Mouse (Mus musculus): ENCODE data around the gene Ckm.
A peak's percentile ranks its signal among the peaks of the same experiment; 100 is the strongest.

Gene Ckm

GRCm38 (mm10) chr7:19404476-19404875, at the start of gene Ckm:
Gene Ckm, plus strand, starts transcription at chr7:19404776.
- DNase-seq (ENCODE audit: low read depth in 1 of 2, low spot score in 2 of 2), result no peak

GRCm38 (mm10) chr7:19354991-19355390, 49.6 kb upstream of the Ckm start:
- no peak for DNase-seq (ENCODE audit: low read depth in 1 of 2, low spot score in 2 of 2)

GRCm38 (mm10) chr7:19356311-19356710, 48.3 kb upstream of the Ckm start:
- DNase-seq (ENCODE audit: low read depth in 1 of 2, low spot score in 2 of 2), result no peak

- DNase-seq (ENCODE audit: low read depth in 1 of 2, low spot score in 2 of 2), result no peak
Measured at GRCm38 (mm10) chr7:19357381-19358375, 46.9 kb upstream of the Ckm start.

- DNase-seq (ENCODE audit: low read depth in 1 of 2, low spot score in 2 of 2), result no peak
Measured at GRCm38 (mm10) chr7:19358634-19359033, 45.9 kb upstream of the Ckm start.

- DNase-seq (ENCODE audit: low read depth in 1 of 2, low spot score in 2 of 2), result peak in 1 of 2 experiments; percentile 83
Measured at GRCm38 (mm10) chr7:19359299-19359891, 45.2 kb upstream of the Ckm start, which contains the start of the genes Cd3eap and Ppp1r13l. Gene Cd3eap, minus strand, starts transcription at chr7:19359483. Gene Ppp1r13l, plus strand, starts transcription at chr7:19359749.

- no peak for DNase-seq (ENCODE audit: low read depth in 1 of 2, low spot score in 2 of 2)
Measured at GRCm38 (mm10) chr7:19359892-19360641, 44.5 kb upstream of the Ckm start.

- peak; percentile 57 to 73 for DNase-seq (ENCODE audit: low read depth in 1 of 2, low spot score in 2 of 2)
Measured at GRCm38 (mm10) chr7:19360944-19361343, 43.6 kb upstream of the Ckm start.

- DNase-seq (ENCODE audit: low read depth in 1 of 2, low spot score in 2 of 2), result peak in 1 of 2 experiments; percentile 74
Measured at GRCm38 (mm10) chr7:19361720-19362119, 42.9 kb upstream of the Ckm start.

- no peak for DNase-seq (ENCODE audit: low read depth in 1 of 2, low spot score in 2 of 2)
Measured at GRCm38 (mm10) chr7:19362276-19362675, 42.3 kb upstream of the Ckm start.

GRCm38 (mm10) chr7:19363881-19364280, 40.7 kb upstream of the Ckm start:
- peak in 1 of 2 experiments; percentile 53 for DNase-seq (ENCODE audit: low read depth in 1 of 2, low spot score in 2 of 2)

- no peak for DNase-seq (ENCODE audit: low read depth in 1 of 2, low spot score in 2 of 2)
Measured at GRCm38 (mm10) chr7:19365376-19365775, 39.2 kb upstream of the Ckm start.

GRCm38 (mm10) chr7:19368380-19368779, 36.2 kb upstream of the Ckm start:
- DNase-seq (ENCODE audit: low read depth in 1 of 2, low spot score in 2 of 2), result no peak

- peak in 1 of 2 experiments; percentile 36 for DNase-seq (ENCODE audit: low read depth in 1 of 2, low spot score in 2 of 2)
Measured at GRCm38 (mm10) chr7:19369823-19370425, 34.7 kb upstream of the Ckm start.

GRCm38 (mm10) chr7:19373367-19373766, 31.2 kb upstream of the Ckm start:
- DNase-seq (ENCODE audit: low read depth in 1 of 2, low spot score in 2 of 2), result no peak

- DNase-seq (ENCODE audit: low read depth in 1 of 2, low spot score in 2 of 2), result no peak
Measured at GRCm38 (mm10) chr7:19375368-19375767, 29.2 kb upstream of the Ckm start.

GRCm38 (mm10) chr7:19376019-19376418, 28.6 kb upstream of the Ckm start:
- DNase-seq (ENCODE audit: low read depth in 1 of 2, low spot score in 2 of 2), result no peak

- no peak for DNase-seq (ENCODE audit: low read depth in 1 of 2, low spot score in 2 of 2)
Measured at GRCm38 (mm10) chr7:19378049-19378448, 26.5 kb upstream of the Ckm start.

- peak; percentile 94 to 97 for DNase-seq (ENCODE audit: low read depth in 1 of 2, low spot score in 2 of 2)
Measured at GRCm38 (mm10) chr7:19381377-19382165, 23.0 kb upstream of the Ckm start, which contains the start of gene Ercc2. Gene Ercc2, plus strand, starts transcription at chr7:19382010.

GRCm38 (mm10) chr7:19382166-19382541, 22.4 kb upstream of the Ckm start:
- no peak for DNase-seq (ENCODE audit: low read depth in 1 of 2, low spot score in 2 of 2)

All from monocyte, adult 2 months (primary cell).